Mouse (Mus musculus) R1 (cell line): Measurements from ENCODE around the gene Ogfr.
A peak's percentile ranks its signal among the peaks of the same experiment; 100 is the strongest.

ENCODE experiments used
- DNase-seq: peaks from one replicate; pipeline ENCODE4 v3.0.0-alpha.2; 2018; ENCODE audit warnings: low read depth, low spot score

Ogfr gene

DNA sequence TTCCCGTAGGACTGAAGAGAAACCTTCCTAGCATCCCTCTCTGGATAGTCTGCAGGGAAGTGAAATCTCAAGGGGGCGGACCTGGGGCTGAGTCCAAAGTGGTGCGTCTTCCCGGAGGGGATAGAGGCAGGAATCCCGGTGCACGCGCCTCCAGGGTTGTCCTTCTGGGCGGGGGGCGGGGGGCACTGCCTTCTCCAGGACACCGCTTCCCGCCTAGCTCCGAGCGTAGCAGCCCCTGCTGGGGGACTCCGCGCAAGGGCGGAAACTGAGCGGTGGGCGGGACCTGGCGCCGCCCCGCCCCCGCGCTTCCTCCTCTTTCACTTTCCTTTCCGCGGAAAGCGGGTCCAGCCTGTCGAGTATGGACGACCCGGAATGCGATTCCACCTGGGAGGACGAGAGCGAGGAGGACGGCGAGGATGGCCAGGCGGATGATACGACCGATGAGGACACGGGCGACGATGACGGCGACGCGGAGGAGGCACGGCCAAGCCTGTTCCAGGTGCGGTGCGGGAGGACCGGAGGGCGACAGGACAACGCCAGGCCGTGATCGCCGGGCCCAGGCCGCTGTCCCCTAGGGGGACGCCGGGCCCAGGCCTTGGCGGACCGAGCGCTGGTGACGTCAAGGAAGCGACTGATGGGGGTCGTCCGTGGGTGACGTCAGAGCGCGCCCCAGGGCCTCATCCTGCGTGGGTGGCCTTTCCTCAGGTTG, at the start of gene Ogfr:
Gene Ogfr, plus strand, starts transcription at position 123 of the 709 bp plus-strand sequence.
- peak; percentile 84 for DNase-seq

DNA sequence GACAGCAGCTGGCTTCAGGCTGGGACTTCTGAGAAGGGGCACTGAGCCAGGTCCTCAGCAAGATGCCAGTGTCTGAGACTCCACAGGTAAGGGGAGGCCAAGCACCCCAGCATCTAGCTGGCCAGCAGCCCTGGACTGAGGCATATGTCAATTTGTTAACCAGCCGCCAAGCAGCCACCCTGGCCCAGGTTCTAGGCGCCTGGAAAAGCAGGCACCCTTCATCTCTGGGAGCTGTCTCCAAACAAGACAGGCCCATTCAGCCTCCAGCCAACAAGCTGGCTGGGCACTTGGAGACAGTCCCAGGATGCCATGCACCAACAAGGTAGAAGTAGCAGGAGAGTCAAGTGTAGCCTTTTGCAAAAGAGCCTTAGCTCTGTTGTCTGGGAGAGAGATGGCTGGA, 45.4 kb upstream of the Ogfr start:
- no peak for DNase-seq

DNA sequence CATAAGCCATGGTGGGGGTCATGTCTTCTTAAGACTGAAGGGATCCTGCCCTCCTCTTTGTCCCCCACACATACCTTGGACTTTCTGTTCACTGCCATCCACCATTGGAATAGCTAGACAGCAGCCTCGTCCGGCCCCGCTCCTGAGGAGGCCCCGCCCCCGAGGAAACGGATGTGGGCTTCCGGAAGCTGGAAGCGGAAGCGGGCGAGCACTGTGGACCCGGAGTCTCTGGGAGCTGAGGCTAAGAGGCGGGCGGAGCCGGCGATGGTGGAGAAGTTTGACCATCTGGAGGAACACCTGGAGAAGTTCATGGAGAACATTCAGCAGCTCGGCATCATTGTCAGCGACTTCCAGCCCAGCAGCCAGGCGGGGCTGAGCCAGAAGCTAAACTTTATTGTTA, 44.0 kb upstream of the Ogfr start:
- peak; percentile 58 for DNase-seq

DNA sequence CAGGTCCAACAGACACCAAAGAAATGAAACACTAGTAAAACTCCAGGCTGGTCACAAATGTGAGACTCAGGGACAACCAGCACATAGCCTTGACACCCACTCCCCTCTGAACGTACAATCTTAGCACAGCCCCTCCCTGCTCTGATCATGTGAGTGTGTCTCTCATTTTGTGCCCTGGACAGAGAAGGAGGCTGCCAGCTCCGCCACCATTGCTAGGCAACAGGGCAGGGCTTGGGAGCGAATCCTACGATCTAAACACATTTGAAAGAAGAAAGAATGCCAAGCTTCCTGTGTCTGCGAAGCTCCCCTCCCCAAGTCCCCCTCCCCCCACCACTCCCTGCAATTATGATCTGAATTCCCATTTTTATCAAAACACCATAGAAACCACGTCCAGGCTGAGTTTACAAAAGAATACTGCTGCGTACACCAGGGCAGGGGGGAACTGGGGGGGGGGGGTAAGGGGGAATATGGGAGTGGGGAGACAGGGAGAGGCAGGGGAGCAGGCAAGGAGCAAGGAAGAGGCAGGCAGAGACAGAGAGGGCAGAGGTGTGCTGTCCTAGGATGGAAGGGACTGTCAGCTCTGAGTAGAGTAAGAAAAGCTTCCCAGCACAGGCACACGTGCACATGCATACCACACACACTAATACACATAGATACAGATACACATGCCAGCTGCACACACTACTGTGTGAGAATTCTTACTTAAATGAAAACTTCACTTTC, 41.5 kb upstream of the Ogfr start:
- DNase-seq, result peak; percentile 67

DNA sequence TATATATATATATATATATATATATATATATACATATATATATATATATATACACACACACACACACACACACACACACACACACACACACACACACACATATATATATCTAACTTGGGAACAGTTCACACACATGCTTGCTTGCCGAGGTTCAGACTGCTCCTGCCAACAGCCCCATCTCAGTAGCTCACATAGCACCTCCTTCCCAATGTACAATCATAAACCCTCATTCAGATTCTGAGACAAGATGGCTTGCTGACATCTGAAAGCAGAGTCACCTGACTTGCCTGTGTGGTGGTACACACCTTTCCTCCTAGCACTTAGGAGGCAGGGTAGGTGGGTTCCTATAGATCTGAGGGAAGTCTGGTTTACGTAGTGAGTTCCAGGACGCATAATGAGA, 36.7 kb upstream of the Ogfr start:
- no peak for DNase-seq

DNA sequence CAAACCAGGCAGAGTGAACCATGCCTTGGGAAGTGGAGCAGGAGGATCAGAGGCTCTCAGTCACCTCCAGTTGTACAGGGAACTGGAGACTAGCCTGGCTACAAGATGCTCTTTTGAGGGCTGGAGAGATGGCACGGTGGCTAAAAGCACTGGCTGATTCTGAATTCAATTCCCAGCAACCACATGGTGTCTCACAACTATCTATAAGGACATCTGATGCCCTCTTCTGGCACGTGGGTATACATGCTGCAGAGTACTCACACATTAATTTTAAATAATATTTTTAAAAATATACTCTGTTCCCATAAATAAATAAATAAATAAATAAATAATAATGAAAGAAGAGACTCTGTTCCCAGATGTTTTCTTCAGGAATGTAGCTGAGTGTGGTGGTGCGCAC, 33.8 kb upstream of the Ogfr start:
- no peak for DNase-seq

DNA sequence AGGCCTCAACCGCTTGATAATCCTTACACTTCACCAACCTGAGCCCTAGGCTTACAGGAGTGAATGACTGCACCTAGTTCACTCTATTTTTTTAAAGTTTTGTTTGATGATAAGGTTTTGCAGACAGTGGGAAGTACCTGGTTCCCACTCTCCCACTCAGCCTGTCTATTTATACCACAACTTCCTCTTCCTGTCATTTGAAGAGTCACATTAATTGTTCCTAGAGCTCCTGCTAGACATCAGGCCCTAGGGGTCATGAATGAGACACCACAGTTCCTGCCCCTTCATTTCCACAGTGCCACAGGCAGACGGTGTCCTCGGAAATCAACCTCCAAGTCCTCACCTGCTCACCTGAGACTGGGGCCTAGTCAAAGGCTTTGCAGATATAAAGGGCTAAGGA, 32.6 kb upstream of the Ogfr start:
- DNase-seq, result no peak

DNA sequence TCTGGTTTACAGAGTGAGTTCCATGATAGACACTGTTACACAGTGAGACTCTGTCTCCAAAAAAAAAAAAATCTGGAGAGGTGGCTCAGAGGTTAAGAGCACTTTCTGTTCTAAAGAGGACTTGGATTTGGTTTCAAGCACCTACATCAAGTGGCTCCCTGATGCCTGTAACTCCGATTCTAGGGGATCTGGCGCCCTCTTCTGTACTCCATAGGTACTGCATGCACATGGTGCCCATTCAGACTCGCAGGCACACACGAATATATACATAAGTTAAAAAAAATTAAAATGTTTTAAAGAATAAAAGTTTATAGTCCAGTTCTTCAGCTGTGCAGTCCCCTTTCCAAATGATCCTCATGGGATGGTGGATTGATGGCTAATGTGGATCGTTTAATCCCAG, 28.8 kb upstream of the Ogfr start:
- DNase-seq, result peak; percentile 56

DNA sequence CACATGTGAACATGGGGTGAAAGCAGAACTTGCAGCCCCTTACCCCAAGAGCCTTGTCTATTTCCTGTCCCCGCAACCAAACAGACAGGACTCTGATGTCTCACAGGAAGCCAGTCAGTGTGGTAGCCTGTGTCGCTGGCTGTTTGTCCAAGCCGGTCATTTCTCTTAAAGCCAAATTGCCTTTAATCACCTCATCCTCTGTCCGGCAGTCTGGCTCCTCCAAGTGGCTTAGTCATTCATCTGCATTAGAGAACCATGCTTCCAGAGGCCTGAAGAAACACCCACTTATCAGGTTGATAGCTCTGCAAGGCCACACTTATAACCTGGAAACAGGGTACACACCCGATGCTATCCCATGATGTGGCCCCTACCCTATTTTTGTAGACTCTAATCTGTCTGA, 26.9 kb upstream of the Ogfr start:
- DNase-seq, result no peak

DNA sequence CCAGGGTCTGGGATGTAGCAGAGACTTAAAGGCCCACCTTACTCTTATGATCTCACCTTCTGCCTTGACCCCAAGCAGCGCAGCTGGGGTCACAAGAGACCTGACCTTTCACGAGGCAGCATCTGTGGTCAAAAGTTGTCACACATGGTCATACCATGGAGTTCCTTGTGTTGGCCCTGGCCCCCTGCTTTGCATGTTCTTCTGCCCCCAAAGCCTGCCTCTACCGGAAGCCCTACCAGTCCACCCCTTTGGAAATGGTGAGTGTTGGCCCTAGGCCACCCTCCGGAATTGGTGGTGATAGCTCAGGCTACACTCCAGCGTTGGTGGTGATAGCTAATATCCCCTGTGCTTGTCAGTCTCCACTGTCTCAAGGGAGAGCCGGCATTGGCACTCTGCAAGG, 25.7 kb upstream of the Ogfr start:
- no peak for DNase-seq

DNA sequence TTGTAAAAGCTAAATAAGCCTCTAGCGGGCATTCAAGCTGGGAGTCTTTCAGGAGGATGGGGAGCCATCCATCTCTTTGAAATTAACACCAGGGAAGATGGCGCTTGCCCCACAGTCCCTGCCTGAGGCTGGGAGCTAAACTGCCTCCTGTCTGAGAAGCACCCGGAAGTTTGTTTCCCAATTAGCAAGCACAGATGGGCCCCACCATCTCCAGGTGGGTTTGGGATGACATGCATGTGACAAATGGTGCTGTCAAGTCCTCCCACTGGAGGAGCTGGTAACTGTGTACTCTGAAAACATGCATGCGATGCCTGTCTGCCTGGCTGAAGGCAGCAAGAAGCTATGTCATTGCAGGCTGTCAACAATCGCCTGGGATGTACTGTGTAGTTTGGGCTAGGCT, 25.2 kb upstream of the Ogfr start:
- no peak for DNase-seq

DNA sequence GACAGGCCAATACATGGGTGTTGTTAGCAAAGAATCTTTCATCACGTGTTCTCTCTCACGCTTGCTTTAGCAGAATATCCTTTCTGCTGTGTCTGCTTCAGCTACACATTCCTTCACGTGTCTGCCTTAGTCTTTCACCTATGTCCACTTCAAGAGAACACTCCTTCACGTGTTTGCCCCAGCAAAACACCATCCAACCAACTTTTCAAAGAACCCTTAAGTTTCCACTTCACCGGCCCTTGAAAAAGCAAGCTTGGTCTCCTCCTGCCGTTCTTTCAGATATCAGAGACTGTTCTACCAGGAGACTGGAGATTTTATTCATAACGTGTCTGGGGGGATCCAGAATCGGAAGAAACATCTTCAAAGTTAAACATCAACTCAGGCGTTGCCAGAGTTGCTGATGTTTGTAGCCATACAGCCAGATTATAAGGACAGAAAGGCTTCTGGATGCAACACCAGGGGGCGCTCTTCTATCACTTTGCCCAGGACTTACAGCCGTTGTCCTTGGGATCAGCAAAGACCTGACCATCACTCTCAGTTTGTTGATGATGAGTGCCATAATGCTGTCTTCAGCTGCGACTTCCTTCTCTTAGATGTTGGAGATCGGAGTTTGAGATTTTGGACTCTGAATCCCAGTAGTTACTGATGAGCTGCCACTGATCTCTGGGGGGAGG, 22.7 kb upstream of the Ogfr start:
- DNase-seq, result peak; percentile 82

DNA sequence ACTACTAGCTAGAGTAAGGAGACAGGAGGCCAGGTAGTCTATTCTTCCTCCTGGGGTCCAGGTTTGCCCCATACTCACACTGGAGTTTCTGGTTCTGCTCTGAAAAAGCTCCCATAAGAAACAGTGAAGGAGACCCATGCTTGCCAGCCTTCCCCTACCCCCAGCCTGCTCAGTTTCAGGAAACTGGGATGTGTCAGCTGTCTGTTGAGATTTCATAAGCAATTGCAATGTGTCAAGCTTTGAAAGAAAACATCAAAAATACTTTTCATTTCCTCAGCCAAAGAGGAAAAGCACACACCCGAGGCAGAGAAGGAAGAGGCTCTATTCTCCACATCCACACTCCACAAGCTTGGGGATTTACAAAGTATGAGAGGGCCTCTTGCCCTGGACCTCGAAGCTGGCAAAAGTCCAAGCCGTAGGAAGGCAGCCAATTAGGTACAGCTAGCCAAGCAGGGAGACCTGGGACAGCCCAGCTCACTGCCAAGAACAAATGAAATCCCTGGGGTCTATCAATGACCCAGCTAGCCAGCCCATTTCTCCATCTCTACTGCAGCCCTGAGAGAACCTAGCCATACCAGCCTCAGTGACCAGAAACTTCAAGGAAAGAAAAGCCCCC, 19.9 kb upstream of the Ogfr start:
- DNase-seq, result no peak

DNA sequence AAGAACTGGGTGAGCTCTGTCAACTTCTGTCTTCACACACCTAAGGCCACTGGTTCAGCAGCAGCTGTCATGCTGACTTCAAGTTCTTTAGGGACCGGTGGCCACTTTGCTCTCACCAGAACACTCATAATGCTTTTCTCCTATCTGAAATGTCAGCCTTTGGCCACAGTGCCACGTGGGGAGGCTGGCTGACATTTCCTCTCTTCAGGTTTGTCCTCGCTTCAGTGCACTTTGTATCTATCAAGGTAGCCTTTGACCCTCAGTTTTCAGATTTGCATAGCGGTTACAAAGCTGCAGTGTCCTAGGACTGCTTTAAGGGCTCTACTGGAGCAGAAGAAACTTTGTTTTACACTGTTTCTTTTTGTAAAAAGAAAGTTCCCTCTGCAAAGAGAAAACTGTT, 12.6 kb upstream of the Ogfr start:
- no peak for DNase-seq

DNA sequence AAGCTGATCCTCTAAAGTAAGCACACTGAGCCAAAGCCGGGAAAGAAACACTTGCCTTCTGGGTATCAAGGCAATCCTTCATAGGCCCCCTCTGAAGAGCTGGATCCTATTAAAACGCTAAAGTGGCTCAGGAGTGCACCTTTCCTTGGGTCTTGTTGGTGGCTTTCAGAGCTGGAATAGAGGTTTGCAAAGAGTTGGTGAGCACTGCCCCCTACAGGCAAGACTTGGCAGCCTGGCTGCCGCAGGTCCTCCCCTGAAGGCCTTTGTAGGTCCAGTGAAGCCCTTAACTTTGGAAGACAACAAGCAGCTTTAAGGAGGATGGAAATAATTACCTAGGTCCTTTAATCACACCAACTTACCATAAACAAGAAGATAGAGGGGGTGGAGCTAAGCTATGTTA, 10.4 kb upstream of the Ogfr start:
- DNase-seq, result peak; percentile 53

DNA sequence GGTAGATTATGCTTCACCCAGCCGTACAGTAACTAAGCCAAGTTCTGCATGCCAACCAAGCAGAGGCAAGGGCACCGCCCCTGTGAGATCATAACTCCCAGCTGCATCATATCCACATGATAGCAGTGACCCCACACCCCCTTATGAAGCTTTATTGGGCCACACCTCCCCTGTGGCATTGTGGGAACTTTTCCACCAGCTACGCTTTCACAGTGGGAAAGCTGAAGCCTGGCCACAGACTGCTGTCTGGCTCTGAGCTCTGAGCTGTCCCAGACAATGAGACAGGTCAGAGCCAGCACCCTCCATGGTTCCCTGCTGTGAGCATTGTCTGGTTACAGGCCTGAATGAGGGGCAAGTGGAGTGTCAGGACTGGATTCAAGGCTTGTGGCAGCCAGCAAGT, 8.0 kb upstream of the Ogfr start, which contains the start of gene Mrgbp:
Gene Mrgbp, plus strand, starts transcription at position 303 of the 400 bp plus-strand sequence.
- no peak for DNase-seq

DNA sequence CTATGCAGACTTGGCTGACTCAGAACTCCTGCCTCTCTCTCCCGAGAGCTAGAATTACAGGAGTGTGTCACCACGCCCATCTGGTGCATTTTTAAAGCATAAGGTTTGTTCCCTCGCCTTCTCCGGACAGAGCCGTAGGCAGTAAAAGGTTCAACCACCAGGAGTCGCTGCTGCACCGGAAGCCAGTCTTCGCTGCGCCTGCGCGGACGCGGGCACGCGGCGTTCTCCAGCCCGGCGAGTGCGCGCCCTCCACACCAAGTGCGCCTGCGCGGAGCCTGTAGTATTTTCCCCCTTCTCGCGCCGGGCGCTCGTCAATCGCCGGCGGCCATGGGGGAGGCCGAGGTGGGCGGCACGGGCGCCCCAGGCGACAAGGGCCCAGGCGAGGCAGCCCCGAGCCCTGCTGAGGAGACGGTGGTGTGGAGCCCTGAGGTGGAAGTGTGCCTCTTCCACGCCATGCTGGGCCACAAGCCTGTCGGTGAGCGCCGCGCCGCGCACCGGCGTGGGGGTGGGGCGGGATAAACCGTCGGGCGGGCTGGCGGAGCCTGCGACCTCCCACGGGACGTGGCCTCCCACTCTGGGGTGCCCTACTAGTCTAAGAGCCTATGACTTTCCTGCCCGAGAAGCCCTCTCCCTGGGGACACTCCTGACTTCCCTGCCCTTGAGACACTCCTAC, 6.4 kb upstream of the Ogfr start:
- peak; percentile 94 for DNase-seq

DNA sequence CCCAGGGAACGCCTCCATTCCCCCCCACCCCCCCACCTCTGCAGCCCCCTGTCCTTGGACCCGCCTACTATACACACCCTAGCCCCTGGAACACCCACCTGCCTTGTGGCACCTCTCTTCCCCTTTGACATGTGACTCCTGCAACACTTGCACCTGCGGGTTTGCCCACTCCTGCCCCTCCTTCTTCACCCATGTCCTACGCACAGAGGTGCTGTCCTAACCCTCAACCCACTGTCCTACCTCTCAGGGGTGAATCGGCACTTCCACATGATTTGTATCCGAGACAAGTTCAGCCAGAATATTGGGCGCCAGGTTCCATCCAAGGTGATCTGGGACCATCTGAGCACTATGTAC, 5.9 kb upstream of the Ogfr start:
- peak; percentile 38 for DNase-seq

DNA sequence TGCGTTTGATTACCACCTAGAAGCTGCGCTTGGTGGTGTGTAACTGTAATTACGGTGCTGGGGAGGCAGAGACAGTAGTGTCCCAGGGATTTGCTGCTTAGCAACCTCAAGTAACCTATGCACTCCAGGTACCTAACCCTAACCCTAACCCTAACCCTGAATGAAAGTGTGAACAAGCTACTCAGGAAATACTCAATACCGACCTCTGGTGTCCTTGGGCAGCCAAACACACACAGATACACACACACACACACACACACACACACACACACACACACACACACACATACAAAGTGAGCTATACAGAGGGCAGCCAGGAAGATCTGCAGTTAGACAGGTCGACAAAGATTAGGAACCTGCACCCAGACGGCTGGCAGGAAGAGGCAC, 316 bp upstream of the Ogfr start:
- DNase-seq, result peak; percentile 71

DNA sequence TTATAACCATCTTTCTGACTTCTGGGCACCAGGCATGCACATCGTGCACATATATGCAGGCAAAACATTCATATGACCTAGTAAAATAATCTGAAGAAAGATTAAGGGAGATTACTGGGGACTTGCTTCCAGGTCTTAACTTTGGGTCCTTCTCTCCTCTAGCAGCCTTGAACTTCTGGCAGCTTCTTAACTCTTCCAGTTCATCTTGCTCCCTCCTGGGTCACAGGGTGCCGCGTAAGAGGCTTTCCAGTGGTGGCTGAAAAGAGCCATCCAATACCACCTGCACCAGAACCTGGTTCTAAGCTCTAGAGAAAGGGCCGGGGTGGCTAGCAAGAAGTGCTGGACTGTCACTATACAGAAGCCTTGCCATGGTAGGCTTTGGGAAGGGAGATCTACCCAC, 8.4 kb downstream of the Ogfr start, which contains the start of gene Col9a3:
Gene Col9a3, plus strand, starts transcription at position 301 of the 400 bp plus-strand sequence.
- no peak for DNase-seq

DNA sequence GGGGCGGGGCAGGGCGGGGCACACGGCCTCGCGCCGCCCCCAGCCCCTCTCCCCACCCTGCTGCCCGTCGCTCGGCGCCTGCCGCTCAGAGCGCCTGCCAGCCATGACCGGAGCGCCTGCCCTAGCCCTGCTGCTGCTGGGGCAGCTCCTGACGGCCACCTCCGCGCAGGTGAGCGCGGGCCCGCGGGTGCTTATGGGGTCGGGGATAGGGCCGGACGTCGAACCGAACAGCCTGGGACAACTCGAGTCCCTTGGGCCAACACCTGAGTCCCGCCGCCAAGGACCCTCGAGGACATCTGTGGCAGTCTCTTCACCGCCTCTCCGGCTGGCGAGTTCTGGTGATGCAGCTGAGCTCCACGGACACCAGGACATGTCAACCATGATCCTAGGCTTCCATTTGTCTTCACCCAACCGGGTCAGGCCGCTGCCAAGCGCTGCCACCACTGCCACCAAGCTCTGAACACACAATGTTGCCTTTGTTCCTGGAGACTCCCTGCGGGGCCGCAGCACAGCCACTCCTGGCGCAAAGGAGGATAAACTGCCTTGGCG, 9.2 kb downstream of the Ogfr start:
- peak; percentile 15 for DNase-seq
